Mouse (Mus musculus) thymus, postnatal 14 days (tissue): ENCODE measurements around the gene Olfr743.
"Not testable (repeated sequence)": the region's sequence is repeated elsewhere in the genome, so short reads cannot be mapped to it uniquely, and the experiment has no call there.

Experiments used
- DNase-seq: peaks from one replicate; pipeline ENCODE4 v3.0.0; 2021

Olfr743 gene

GRCm38 (mm10) chr14:50521539-50521938 lies at the start of gene Olfr743:
Gene Olfr743 (plus strand): TSS chr14:50521839.
- DNase-seq: no peak

- no peak for DNase-seq
Measured at GRCm38 (mm10) chr14:50472438-50472837, 49.2 kb upstream of the Olfr743 start, which contains the start of gene Olfr741. Gene Olfr741 (plus strand): TSS chr14:50472738.

GRCm38 (mm10) chr14:50478406-50478805 lies 43.2 kb upstream of the Olfr743 start:
- DNase-seq: no peak

GRCm38 (mm10) chr14:50503300-50503699 lies 18.3 kb upstream of the Olfr743 start, which contains the start of gene Olfr742:
Gene Olfr742 (plus strand): TSS chr14:50503600.
- no peak for DNase-seq

- DNase-seq: no peak
Measured at GRCm38 (mm10) chr14:50552734-50553133, 31.1 kb downstream of the Olfr743 start.

GRCm38 (mm10) chr14:50573056-50573455 lies 51.4 kb downstream of the Olfr743 start:
- not testable (repeated sequence) for DNase-seq
